Mouse (Mus musculus) olfactory bulb, adult 2 months (tissue): ENCODE data around the gene Mdfi.

ENCODE experiments used
- CTCF ChIP-seq: fragments of 200-500 bp; IDR thresholded peaks from 2 replicates; pipeline ENCODE4 v1.5.1; 2012; ENCODE audit warnings: low read depth, mild to moderate bottlenecking, low read length, moderate library complexity; ENCODE audit not compliant: insufficient read depth
- POLR2A ChIP-seq: fragments of 200-500 bp; IDR thresholded peaks from 2 replicates; pipeline ENCODE4 v1.6.1; 2012; ENCODE audit warnings: mild to moderate bottlenecking, low read depth, low read length, moderate library complexity; ENCODE audit not compliant: insufficient read depth

GRCm38 (mm10) chr17:47853760-47854159, 19.3 kb upstream of the Mdfi start:
- TF ChIP-seq POLR2A (no peak), CTCF (no peak)
